Mouse (Mus musculus) liver, embryonic 14.5 days (tissue): ENCODE data around the gene Rpl9-ps6. TPM values are rescaled to one million over a fixed set of nuclear protein-coding genes. Genes with fewer than 3 reads are reported as not detected.
A peak's percentile ranks its signal among the peaks of the same experiment; 100 is the strongest.
"Not testable (repeated sequence)": the region's sequence is repeated elsewhere in the genome, so short reads cannot be mapped to it uniquely, and the experiment has no call there.

ENCODE experiments used
- ATAC-seq: fragments of 200-750 bp; cut with Nextera tagmentation; 2 replicates; pipeline ENCODE4 v1.8.0; 2017; ENCODE audit warnings: moderate number of reproducible peaks, mild to moderate bottlenecking, moderate library complexity; ENCODE audit not compliant: insufficient read depth
- DNase-seq, 3 experiments: peaks; one replicate each; pipeline ENCODE4 v3.0.0-alpha.2; 2012 to 2013; ENCODE audit warnings: low read depth in 3 of 3, low spot score in 3 of 3
- H3K27ac ChIP-seq: fragments of 300-500 bp; sonication (generic); 2 replicates; pipeline ENCODE4 v1.5.1; 2014; ENCODE audit warnings: moderate library complexity, mild to moderate bottlenecking, control low read depth, inconsistent platforms
- H3K27me3 ChIP-seq: fragments of 300-500 bp; sonication (generic); 2 replicates; pipeline ENCODE4 v1.6.1; 2014; ENCODE audit warnings: mild to moderate bottlenecking, low read length, moderate library complexity; ENCODE audit not compliant: control insufficient read depth, insufficient read depth
- H3K36me3 ChIP-seq: fragments of 300-500 bp; sonication (generic); replicated peaks from 2 replicates; pipeline ENCODE4 v1.6.1; 2014; ENCODE audit warnings: low read depth; ENCODE audit not compliant: control insufficient read depth, insufficient read depth
- H3K4me1 ChIP-seq, 2 experiments: fragments of 200-500 bp in 1 of 2; fragments of 300-500 bp in 1 of 2; sonication (generic) in 1 of 2; replicated peaks; 2 replicates each; pipeline ENCODE4 v1.6.1; 2012 to 2014; ENCODE audit warnings: antibody characterized with exemption in 1 of 2, inconsistent platforms in 1 of 2, low read length in 1 of 2; ENCODE audit not compliant: control insufficient read depth in 2 of 2, insufficient read depth in 2 of 2
- H3K4me2 ChIP-seq: fragments of 300-500 bp; sonication (generic); 2 replicates; pipeline ENCODE4 v1.6.1; 2014; ENCODE audit warnings: low read depth, mild to moderate bottlenecking, control low read depth, moderate library complexity
- H3K4me3 ChIP-seq, 2 experiments: fragments of 200-500 bp in 1 of 2; fragments of 300-500 bp in 1 of 2; sonication (generic) in 1 of 2; 2 replicates each; pipeline ENCODE4 v1.5.1; 2012 to 2014; ENCODE audit warnings: low read depth in 2 of 2, low read length in 2 of 2, mild to moderate bottlenecking in 2 of 2, control low read depth in 1 of 2, inconsistent platforms in 1 of 2, moderate library complexity in 1 of 2; ENCODE audit not compliant: insufficient read depth in 1 of 2
- H3K9ac ChIP-seq: fragments of 300-500 bp; sonication (generic); replicated peaks from 2 replicates; pipeline ENCODE4 v1.6.1; 2014; ENCODE audit warnings: mild to moderate bottlenecking, control low read depth, moderate library complexity
- H3K9me3 ChIP-seq: fragments of 300-500 bp; sonication (generic); 2 replicates; pipeline ENCODE4 v1.6.1; 2016; ENCODE audit warnings: low read length, mixed read lengths; ENCODE audit not compliant: control insufficient read depth
- CTCF ChIP-seq: IDR thresholded peaks from 2 replicates; pipeline ENCODE4 v1.5.1; 2016; ENCODE audit warnings: antibody characterized with exemption, low read depth, control low read depth
- EP300 ChIP-seq: IDR thresholded peaks from 2 replicates; pipeline ENCODE4 v1.6.1; 2016; ENCODE audit warnings: antibody characterized with exemption, low read depth
- WGBS: fragments of 180-500 bp; shearing (Covaris S2); extraction: QIAGEN DNeasy Blood & Tissue Kit; methylation state at CpG from one replicate; pipeline ENCODE4 v1.1.7; 2014; ENCODE audit not compliant: insufficient replicate concordance; 5-methylcytosine and 5-hydroxymethylcytosine counted together
- polyA plus RNA-seq, 2 experiments: library from polyadenylated mRNA; depleted of rRNA in 1 of 2; stranded (reverse) in 1 of 2; unstranded in 1 of 2; fragments of >200 nt; fragmentation: Nextera tagmentation in 1 of 2; extraction: Ambion mirVana in 1 of 2; gene quantifications; 2 replicates each; pipeline versions ENCODE4 v1.2.1 to v1.2.3; 2012 to 2014

Rpl9-ps6 gene
- polyA plus RNA-seq, 2 experiments: 30.9 to 90.4 TPM

GRCm38 (mm10) chr19:32486106-32486724, 19.8 kb upstream of the Rpl9-ps6 start:
- H3K4me1 ChIP-seq: peaks cover 28 to 33% of the 10 kb centered on the region in 2 experiments
- H3K9me3 ChIP-seq, H3K27me3 ChIP-seq, H3K36me3 ChIP-seq: not testable (repeated sequence)
- peak; percentile 86 for ATAC-seq
- H3K4me2 ChIP-seq: peak overlapping the region; percentile 82
- peak overlapping the region; percentile 73 to 89 for H3K4me3 ChIP-seq
- peak overlapping the region; percentile 80 for H3K27ac ChIP-seq
- DNase-seq: peak in 2 of 3 experiments; percentile 64 to 72
- peak overlapping the region; percentile 81 for H3K9ac ChIP-seq
- 1% methylated on average over 46 of the region's 47 CpGs for WGBS
- TF ChIP-seq CTCF: peak; percentile 85

- peak; percentile 70 to 72 (median 70) for DNase-seq
- H3K4me2 ChIP-seq: peak within 1 kb of the TSS; percentile 82
- peaks cover 33 to 36% of the 10 kb centered on the region in 2 experiments for H3K4me1 ChIP-seq
- peak within 1 kb of the TSS; percentile 73 to 89 for H3K4me3 ChIP-seq
- H3K27me3 ChIP-seq: no peaks in the 10 kb centered on the region
- whole genome bisulfite sequencing: under 1% methylated on average over 64 of the region's 64 CpGs
- peak; percentile 81 for ATAC-seq
- no peaks in the 10 kb centered on the region for H3K9me3 ChIP-seq
- peak within 1 kb of the TSS; percentile 80 for H3K27ac ChIP-seq
- H3K9ac ChIP-seq: peak within 1 kb of the TSS; percentile 81
- TF ChIP-seq EP300 (no peak), CTCF (no peak)
- H3K36me3 ChIP-seq: peaks cover under 1% of the 10 kb centered on the region; the same call in 1 of the 2 replicates
These were observed 19.3 kb upstream of the Rpl9-ps6 start, which contains the start of gene Minpp1 for GRCm38 (mm10) chr19:32485681-32486105. TSS of gene Minpp1 (plus strand) at chr19:32485769.

GRCm38 (mm10) chr19:32484941-32485660, 18.7 kb upstream of the Rpl9-ps6 start:
- H3K4me1 ChIP-seq: peaks cover 38 to 41% of the 10 kb centered on the region in 2 experiments

GRCm38 (mm10) chr19:32481511-32481910, 15.1 kb upstream of the Rpl9-ps6 start:
- Histone ChIP-seq H3K9ac (0 out of 2 replicates have a peak overlapping the region, but pooled peaks have one; percentile 19), H3K4me3 (no peak overlapping the region), H3K4me2 (peak overlapping the region; percentile 16; the same call in 1 of the 2 replicates), H3K27ac (peak overlapping the region; percentile 64), H3K36me3 (no peaks in the 10 kb centered on the region), H3K4me1 (peaks cover 55 to 64% of the 10 kb centered on the region in 2 experiments), H3K27me3 (no peaks in the 10 kb centered on the region), H3K9me3 (no peaks in the 10 kb centered on the region)
- WGBS: 10% methylated on average over 4 of the region's 4 CpGs
- no peak for ATAC-seq
- TF ChIP-seq EP300: peak; percentile 47; the same call in 1 of the 2 replicates
- no peak for TF ChIP-seq CTCF
- DNase-seq: no peak

More at GRCm38 (mm10) chr19:32484941-32485660, 18.7 kb upstream of the Rpl9-ps6 start:
- Histone ChIP-seq H3K4me2 (peak overlapping the region; percentile 82), H3K36me3 (no peaks in the 10 kb centered on the region; the same call in 1 of the 2 replicates), H3K9me3 (no peaks in the 10 kb centered on the region), H3K27ac (peak overlapping the region; percentile 80), H3K9ac (peak overlapping the region; percentile 81), H3K4me3 (peak overlapping the region; percentile 73 to 89), H3K27me3 (no peaks in the 10 kb centered on the region)
- ATAC-seq (no peak), DNase-seq (no peak)
- 11% methylated on average over 13 of the region's 13 CpGs for WGBS
- TF ChIP-seq CTCF: no peak
- TF ChIP-seq EP300: no peak
